Mouse (Mus musculus) E14TG2a.4 (cell line): ENCODE measurements around the gene Drap1.
A peak's percentile ranks its signal among the peaks of the same experiment; 100 is the strongest.

Experiments used
- CTCF ChIP-seq: conservative IDR thresholded peaks from 2 replicates; pipeline ENCODE4 v1.5.1; 2014; ENCODE audit warnings: low read length
- NANOG ChIP-seq: IDR thresholded peaks from 2 replicates; pipeline ENCODE4 v1.6.1; 2014; ENCODE audit warnings: borderline replicate concordance, low read length, mixed read lengths
- POU5F1 ChIP-seq: IDR thresholded peaks from 2 replicates; pipeline ENCODE4 v1.6.1; 2014; ENCODE audit warnings: low read length, borderline replicate concordance

DNA sequence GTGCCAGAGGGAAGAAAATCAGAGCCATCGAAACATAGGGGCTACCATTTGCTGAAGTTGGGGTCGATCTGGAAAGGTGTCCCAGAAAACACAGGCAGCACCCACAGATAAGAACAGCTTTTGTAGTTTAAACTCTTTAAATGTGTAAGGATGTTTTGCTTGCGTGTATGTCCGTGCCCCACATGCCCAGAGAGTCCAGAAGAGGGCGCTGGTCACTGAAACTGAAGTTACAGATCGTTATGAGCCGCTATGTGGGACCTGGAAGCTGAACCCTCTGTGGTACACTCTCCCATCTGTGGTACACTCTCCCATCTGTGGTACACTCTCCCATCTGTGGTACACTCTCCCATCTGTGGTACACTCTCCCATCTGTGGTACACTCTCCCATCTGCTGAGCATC lies 17.6 kb downstream of the Drap1 start:
- TF ChIP-seq CTCF (peak; percentile 51), NANOG (no peak), POU5F1 (no peak)
